Mouse (Mus musculus) adrenal gland, postnatal 36 days (tissue): ENCODE data around the gene Ccdc32. TPM values are rescaled to one million over a fixed set of nuclear protein-coding genes. Genes with fewer than 3 reads are reported as not detected.

Experiments used
- total RNA-seq, 2 experiments: library from RNA; stranded (reverse); gene quantifications; 2 replicates each; pipeline ENCODE4 v1.2.3; 2021

The Ccdc32 gene
- total RNA-seq, 2 experiments from 2014 or later, result 16.7 to 18.8 TPM

Other genes with a start within 250 kb of the Ccdc32 start
- gene Disp2, start 249.7 kb downstream of the Ccdc32 start, total RNA-seq, result 10 to 100 TPM; 20.6 to 26.4 TPM
- gene Knstrn, start 215.4 kb downstream of the Ccdc32 start, total RNA-seq, result 1 to 10 TPM; 5.8 to 6.6 TPM
- 100 to 1,000 TPM; 171 to 443 TPM for gene Ivd, start 167.4 kb downstream of the Ccdc32 start, total RNA-seq
- gene Bahd1, start 129.0 kb downstream of the Ccdc32 start, total RNA-seq, result 10 to 100 TPM; 40.3 to 42.3 TPM
- gene Chst14, start 102.9 kb downstream of the Ccdc32 start, total RNA-seq, result 10 to 100 TPM in 1 of 2 experiments, 1 to 10 TPM in 1; 9.7 to 15.0 TPM
- 1 to 10 TPM; 5.0 to 5.1 TPM for gene Rpusd2, start 5.4 kb upstream of the Ccdc32 start, total RNA-seq
- 1 to 10 TPM; 2.1 to 2.4 TPM for gene Knl1, start 17.7 kb upstream of the Ccdc32 start, total RNA-seq
- gene Rad51, start 83.4 kb upstream of the Ccdc32 start, total RNA-seq, result 1 to 10 TPM; 2.2 to 3.3 TPM
- gene Rmdn3, start 127.6 kb upstream of the Ccdc32 start, total RNA-seq, result 10 to 100 TPM; 63.6 to 65.0 TPM
- 10 to 100 TPM; 16.1 to 23.8 TPM for gene Gchfr, start 138.4 kb upstream of the Ccdc32 start, total RNA-seq
- under 1 TPM; 0.13 TPM for gene Gm14137, start 145.1 kb upstream of the Ccdc32 start, total RNA-seq
- gene Zfyve19, start 179.2 kb upstream of the Ccdc32 start, total RNA-seq, result 10 to 100 TPM; 30.2 to 30.5 TPM
- gene Dnajc17, start 179.4 kb upstream of the Ccdc32 start, total RNA-seq, result 10 to 100 TPM; 14.4 to 14.6 TPM
- not detected for gene Ppp1r14d, start 200.5 kb upstream of the Ccdc32 start, total RNA-seq
- 1 to 10 TPM; 3.4 to 3.8 TPM for gene Spint1, start 208.0 kb upstream of the Ccdc32 start, total RNA-seq
- under 1 TPM; 0.36 to 0.60 TPM for gene Rhov, start 241.9 kb upstream of the Ccdc32 start, total RNA-seq